Mouse (Mus musculus) kidney, postnatal 0 days (tissue): ENCODE measurements around the gene Gm20388. TPM values are rescaled to one million over a fixed set of nuclear protein-coding genes. Genes with fewer than 3 reads are reported as not detected.

Experiments used
- ATAC-seq: fragments of 200-750 bp; cut with Nextera tagmentation; replicated peaks from 2 replicates; pipeline ENCODE4 v1.8.0; 2017; ENCODE audit warnings: low read depth, moderate number of reproducible peaks, moderate TSS enrichment, moderate library complexity; ENCODE audit not compliant: low FRiP score
- DNase-seq: peaks from one replicate; pipeline ENCODE4 v3.0.0-alpha.2; 2016; ENCODE audit warnings: low spot score
- H3K27ac ChIP-seq: fragments of 300-500 bp; sonication (generic); 2 replicates; pipeline ENCODE4 v1.5.1; 2014; ENCODE audit warnings: mild to moderate bottlenecking
- H3K27me3 ChIP-seq: fragments of 300-500 bp; sonication (generic); 2 replicates; pipeline ENCODE4 v1.6.1; 2014; ENCODE audit warnings: low read length, mixed read lengths; ENCODE audit not compliant: insufficient read depth
- H3K36me3 ChIP-seq: fragments of 300-500 bp; sonication (generic); 2 replicates; pipeline ENCODE4 v1.6.1; 2014; ENCODE audit warnings: low read length, mixed read lengths; ENCODE audit not compliant: insufficient read depth
- H3K4me1 ChIP-seq: fragments of 300-500 bp; sonication (generic); replicated peaks from 2 replicates; pipeline ENCODE4 v1.6.1; 2014; ENCODE audit warnings: antibody characterized with exemption, low read length, mixed read lengths; ENCODE audit not compliant: insufficient read depth
- H3K4me2 ChIP-seq: fragments of 300-500 bp; sonication (generic); 2 replicates; pipeline ENCODE4 v1.6.1; 2014; ENCODE audit warnings: mild to moderate bottlenecking, low read length, moderate library complexity, mixed read lengths
- H3K4me3 ChIP-seq: fragments of 300-500 bp; sonication (generic); replicated peaks from 2 replicates; pipeline ENCODE4 v1.5.1; 2014; ENCODE audit warnings: low read depth, low read length
- H3K9ac ChIP-seq: fragments of 300-500 bp; sonication (generic); 2 replicates; pipeline ENCODE4 v1.6.1; 2014; ENCODE audit warnings: low read depth, low read length
- H3K9me3 ChIP-seq: fragments of 300-500 bp; sonication (generic); replicated peaks from 2 replicates; pipeline ENCODE4 v1.6.1; 2016; ENCODE audit warnings: low read length, inconsistent platforms, mixed read lengths
- CTCF ChIP-seq: IDR thresholded peaks from 2 replicates; pipeline ENCODE4 v1.5.1; 2016; ENCODE audit warnings: antibody characterized with exemption, low read depth, mild to moderate bottlenecking, moderate library complexity
- WGBS: fragments of 180-500 bp; shearing (Covaris S2); extraction: QIAGEN DNeasy Blood & Tissue Kit; methylation state at CpG from one replicate; pipeline ENCODE4 v1.1.7; 2014; 5-methylcytosine and 5-hydroxymethylcytosine counted together
- polyA plus RNA-seq: library from polyadenylated mRNA; unstranded; fragments of >200 nt; fragmentation: Nextera tagmentation; extraction: Ambion mirVana; gene quantifications from 2 replicates; pipeline ENCODE4 v1.2.1, GENCODE M21; 2015

Gene Gm20388
- polyA plus RNA-seq, 1 experiment from 2014 or later = not detected

- Histone ChIP-seq H3K9ac (no peak overlapping the region), H3K4me3 (no peak overlapping the region), H3K4me2 (no peak overlapping the region), H3K4me1 (peaks cover 36% of the 10 kb centered on the region; the same call in 1 of the 2 replicates), H3K27me3 (no peaks in the 10 kb centered on the region), H3K36me3 (no peaks in the 10 kb centered on the region), H3K27ac (no peak overlapping the region), H3K9me3 (no peaks in the 10 kb centered on the region)
- DNase-seq (no peak), ATAC-seq (no peak)
- no peak for TF ChIP-seq CTCF
- 67% methylated on average over 7 of the region's 7 CpGs for WGBS
These were observed 610.9 kb downstream of the Gm20388 start for GRCm38 (mm10) chr8:120521591-120521965.

DNA sequence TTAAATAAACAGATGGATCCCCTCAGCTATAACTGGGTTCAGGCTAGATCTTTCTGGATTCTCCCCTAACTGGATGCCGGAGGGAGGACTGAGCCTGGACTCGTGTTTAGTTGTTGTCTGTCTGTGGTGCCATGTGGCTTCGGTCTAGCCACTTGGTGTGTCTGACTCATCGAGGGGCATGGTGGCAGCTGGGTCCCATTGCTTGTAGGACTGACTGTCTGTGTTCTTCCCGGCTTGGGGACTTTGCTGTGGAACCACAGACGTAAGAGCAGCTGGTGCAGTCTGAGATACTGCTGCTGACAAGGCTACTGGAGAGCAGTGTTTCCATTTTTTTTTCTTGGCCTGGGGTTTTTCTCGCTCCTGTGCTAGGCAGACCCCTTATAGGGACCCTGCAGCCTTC, 613.0 kb downstream of the Gm20388 start:
- no peak overlapping the region for H3K4me2 ChIP-seq
- H3K4me1 ChIP-seq = peaks cover 32% of the 10 kb centered on the region
- DNase-seq (no peak), ATAC-seq (no peak)
- H3K36me3 ChIP-seq = no peaks in the 10 kb centered on the region
- WGBS = 60% methylated on average over 7 of the region's 7 CpGs
- H3K27ac ChIP-seq = no peak overlapping the region
- no peak overlapping the region for H3K9ac ChIP-seq
- H3K4me3 ChIP-seq = no peak overlapping the region
- no peak for TF ChIP-seq CTCF
- no peaks in the 10 kb centered on the region for H3K9me3 ChIP-seq
- no peaks in the 10 kb centered on the region for H3K27me3 ChIP-seq

DNA sequence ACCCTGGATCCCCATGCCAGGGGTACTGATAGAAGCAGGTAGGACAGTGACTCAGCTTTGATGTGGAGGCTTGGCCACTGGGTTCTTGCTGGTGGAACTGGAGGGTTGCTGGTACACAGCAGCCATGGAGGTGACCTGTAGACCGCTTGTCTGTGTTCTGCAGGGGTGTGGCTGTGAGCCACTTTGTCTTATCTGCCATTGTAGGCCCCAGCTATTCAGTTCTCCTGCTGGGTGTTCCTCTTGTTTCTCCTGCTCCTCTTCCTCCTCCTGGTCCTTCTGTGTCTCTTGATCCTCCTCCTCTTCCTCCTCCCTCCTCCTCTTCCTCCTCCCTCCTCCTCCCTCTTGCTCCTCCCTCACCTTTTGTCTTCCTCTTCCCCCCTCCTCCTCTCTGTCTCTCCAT, 614.5 kb downstream of the Gm20388 start:
- no peak for TF ChIP-seq CTCF
- DNase-seq (no peak), ATAC-seq (no peak)
- WGBS = 83% methylated on average over 1 of the region's 1 CpGs
- H3K36me3 ChIP-seq = no peaks in the 10 kb centered on the region
- no peak overlapping the region for H3K9ac ChIP-seq
- H3K4me3 ChIP-seq = no peak overlapping the region
- no peak overlapping the region for H3K4me2 ChIP-seq
- H3K9me3 ChIP-seq = no peaks in the 10 kb centered on the region
- peaks cover 33% of the 10 kb centered on the region for H3K4me1 ChIP-seq
- H3K27me3 ChIP-seq = no peaks in the 10 kb centered on the region
- no peak overlapping the region for H3K27ac ChIP-seq

GRCm38 (mm10) chr8:120525832-120526231, 615.2 kb downstream of the Gm20388 start:
- H3K9me3 ChIP-seq = no peaks in the 10 kb centered on the region
- no peak for TF ChIP-seq CTCF
- H3K27me3 ChIP-seq = no peaks in the 10 kb centered on the region
- ATAC-seq (no peak), DNase-seq (no peak)
- H3K27ac ChIP-seq = no peak overlapping the region
- peaks cover 26% of the 10 kb centered on the region for H3K4me1 ChIP-seq
- H3K36me3 ChIP-seq = no peaks in the 10 kb centered on the region
- no peak overlapping the region for H3K4me2 ChIP-seq
- 19% methylated on average over 6 of the region's 6 CpGs for whole genome bisulfite sequencing
- H3K4me3 ChIP-seq = no peak overlapping the region
- H3K9ac ChIP-seq = no peak overlapping the region

DNA sequence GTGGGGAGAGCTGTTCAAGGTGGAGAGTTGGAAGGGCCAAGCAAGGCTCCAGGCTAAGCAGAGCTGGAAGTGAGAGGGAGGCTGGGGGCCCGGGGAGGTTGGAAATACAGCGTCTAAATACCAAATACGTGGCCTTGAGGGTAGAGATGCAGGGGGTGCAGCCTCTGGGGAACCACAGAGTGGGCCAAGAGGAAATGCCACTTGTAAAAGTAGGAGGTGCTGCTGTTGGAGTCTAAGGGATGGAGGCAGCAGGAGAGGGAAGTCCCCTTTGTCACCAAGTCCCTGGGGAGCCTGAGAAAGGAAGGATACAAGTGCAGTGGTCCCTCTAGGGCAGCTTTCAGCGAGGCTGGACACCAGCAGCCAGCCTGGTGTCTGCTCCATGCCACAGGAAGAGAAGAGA, 615.9 kb downstream of the Gm20388 start:
- no peak for DNase-seq
- Histone ChIP-seq H3K27ac (no peak overlapping the region), H3K4me1 (peaks cover 23% of the 10 kb centered on the region), H3K36me3 (no peaks in the 10 kb centered on the region), H3K9me3 (no peaks in the 10 kb centered on the region), H3K4me2 (no peak overlapping the region), H3K4me3 (no peak overlapping the region), H3K27me3 (no peaks in the 10 kb centered on the region), H3K9ac (no peak overlapping the region)
- TF ChIP-seq CTCF = no peak
- WGBS = 50% methylated on average over 4 of the region's 4 CpGs
- no peak for ATAC-seq

- no peak for TF ChIP-seq CTCF
- DNase-seq (no peak), ATAC-seq (no peak)
- Histone ChIP-seq H3K9ac (no peak overlapping the region), H3K4me2 (no peak overlapping the region), H3K9me3 (no peaks in the 10 kb centered on the region), H3K4me3 (no peak overlapping the region), H3K4me1 (peaks cover 41% of the 10 kb centered on the region), H3K27me3 (no peaks in the 10 kb centered on the region), H3K27ac (no peak overlapping the region), H3K36me3 (no peaks in the 10 kb centered on the region)
- 25% methylated on average over 3 of the region's 3 CpGs for WGBS
These were observed 617.7 kb downstream of the Gm20388 start for GRCm38 (mm10) chr8:120528332-120528731.

DNA sequence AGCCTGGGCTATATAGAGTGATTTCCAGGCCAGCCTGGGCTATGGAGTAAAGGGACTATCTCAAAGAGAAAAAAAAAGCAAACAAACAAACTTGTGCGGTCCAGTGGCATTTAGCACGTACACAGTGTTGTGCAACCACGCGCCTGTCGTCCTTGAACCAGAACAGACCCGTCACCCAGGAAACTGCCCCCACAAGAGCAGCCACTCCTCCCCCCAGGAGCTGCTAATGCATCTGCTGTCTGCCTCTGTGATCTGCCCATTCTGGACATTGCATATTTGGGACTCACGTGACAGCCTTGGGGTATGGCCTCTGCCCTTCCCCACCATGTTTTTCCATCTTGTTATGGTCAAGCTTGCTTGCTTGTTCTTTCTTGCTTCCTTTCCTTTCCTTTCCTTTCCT, 618.6 kb downstream of the Gm20388 start:
- no peaks in the 10 kb centered on the region for H3K9me3 ChIP-seq
- H3K27me3 ChIP-seq = no peaks in the 10 kb centered on the region
- WGBS = 34% methylated on average over 7 of the region's 7 CpGs
- no peak for DNase-seq
- peaks cover 44% of the 10 kb centered on the region for H3K4me1 ChIP-seq
- ATAC-seq = no peak; the same call in 1 of the 2 replicates
- no peak overlapping the region for H3K4me3 ChIP-seq
- H3K4me2 ChIP-seq = no peak overlapping the region
- H3K36me3 ChIP-seq = no peaks in the 10 kb centered on the region
- no peak overlapping the region for H3K27ac ChIP-seq
- no peak for TF ChIP-seq CTCF
- H3K9ac ChIP-seq = no peak overlapping the region
